Mouse (Mus musculus) stomach, embryonic 14.5 days (tissue): ENCODE measurements at regions not wholly inside any gene's neighbourhood (a gene's known extent, or its start where the extent isn't known, plus 50 kb on each side); places are given as distances from the start of the nearest gene placed in this dataset.

Source experiments
- ATAC-seq: fragments of 200-750 bp; cut with Nextera tagmentation; 2 replicates; pipeline ENCODE4 v1.8.0; 2017; ENCODE audit warnings: low read depth, moderate TSS enrichment; ENCODE audit not compliant: insufficient number of reproducible peaks, insufficient read depth, low FRiP score
- H3K27ac ChIP-seq: fragments of 300-500 bp; sonication (generic); 2 replicates; pipeline ENCODE4 v1.5.1; 2014; ENCODE audit warnings: mild to moderate bottlenecking, low read length, moderate library complexity, mixed read lengths
- H3K27me3 ChIP-seq: fragments of 300-500 bp; sonication (generic); 2 replicates; pipeline ENCODE4 v1.6.1; 2014; ENCODE audit warnings: low read length, control low read depth, mixed read lengths; ENCODE audit not compliant: control insufficient read depth, insufficient read depth
- H3K36me3 ChIP-seq: fragments of 300-500 bp; sonication (generic); 2 replicates; pipeline ENCODE4 v1.6.1; 2014; ENCODE audit warnings: mild to moderate bottlenecking, control low read depth, low read length, moderate library complexity, mixed read lengths; ENCODE audit not compliant: control insufficient read depth, insufficient read depth
- H3K4me1 ChIP-seq: fragments of 300-500 bp; sonication (generic); 2 replicates; pipeline ENCODE4 v1.6.1; 2014; ENCODE audit warnings: low read length, control low read depth, mixed read lengths; ENCODE audit not compliant: control insufficient read depth, insufficient read depth
- H3K4me2 ChIP-seq: fragments of 300-500 bp; sonication (generic); replicated peaks from 2 replicates; pipeline ENCODE4 v1.6.1; 2014; ENCODE audit warnings: low read depth, low read length, control low read depth
- H3K4me3 ChIP-seq: fragments of 300-500 bp; sonication (generic); 2 replicates; pipeline ENCODE4 v1.5.1; 2014; ENCODE audit warnings: low read depth, low read length, control low read depth
- H3K9ac ChIP-seq: fragments of 300-500 bp; sonication (generic); replicated peaks from 2 replicates; pipeline ENCODE4 v1.6.1; 2014; ENCODE audit warnings: low read depth, mild to moderate bottlenecking, control low read depth, low read length, moderate library complexity, mixed read lengths
- H3K9me3 ChIP-seq: fragments of 300-500 bp; sonication (generic); 2 replicates; pipeline ENCODE4 v1.6.1; 2016; ENCODE audit warnings: low read depth, low read length, control low read depth; ENCODE audit not compliant: control insufficient read depth
- WGBS: fragments of 180-500 bp; shearing (Covaris S2); extraction: QIAGEN DNeasy Blood & Tissue Kit; methylation state at CpG from one replicate; pipeline ENCODE4 v1.1.7; 2014; 5-methylcytosine and 5-hydroxymethylcytosine counted together

DNA sequence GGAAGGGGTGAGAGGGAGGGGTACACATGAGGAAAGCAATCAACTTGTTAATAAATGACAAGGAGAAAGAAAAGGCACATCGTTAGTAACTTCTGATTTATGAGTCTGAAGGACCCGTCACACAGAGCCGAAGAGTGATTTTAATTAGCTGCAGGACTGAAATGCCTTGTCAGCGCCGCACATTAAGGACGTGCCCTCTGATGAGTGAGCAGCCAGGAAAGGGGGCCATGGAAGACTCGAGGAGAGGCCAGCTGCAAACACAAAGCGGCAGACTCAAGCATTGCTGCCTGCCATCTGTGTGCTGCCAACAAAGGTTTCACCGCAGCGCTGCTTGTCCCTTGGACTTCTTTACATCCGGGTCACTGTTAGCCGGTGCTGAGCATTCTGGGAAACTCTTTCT is 184.8 kb upstream of the Fn1 start:
- 0 out of 2 replicates have a peak, but pooled peaks cover 7% of the 10 kb centered on the region for H3K4me1 ChIP-seq
- H3K27me3 ChIP-seq, result no peaks in the 10 kb centered on the region
- ATAC-seq, result peak; percentile 75; the same call in 1 of the 2 replicates
- H3K36me3 ChIP-seq, result no peaks in the 10 kb centered on the region
- no peak overlapping the region for H3K27ac ChIP-seq
- WGBS, result 23% methylated on average over 12 of the region's 12 CpGs
- H3K4me2 ChIP-seq, result peak overlapping the region; percentile 20
- no peak overlapping the region for H3K9ac ChIP-seq
- H3K4me3 ChIP-seq, result no peak overlapping the region
- H3K9me3 ChIP-seq, result no peaks in the 10 kb centered on the region

DNA sequence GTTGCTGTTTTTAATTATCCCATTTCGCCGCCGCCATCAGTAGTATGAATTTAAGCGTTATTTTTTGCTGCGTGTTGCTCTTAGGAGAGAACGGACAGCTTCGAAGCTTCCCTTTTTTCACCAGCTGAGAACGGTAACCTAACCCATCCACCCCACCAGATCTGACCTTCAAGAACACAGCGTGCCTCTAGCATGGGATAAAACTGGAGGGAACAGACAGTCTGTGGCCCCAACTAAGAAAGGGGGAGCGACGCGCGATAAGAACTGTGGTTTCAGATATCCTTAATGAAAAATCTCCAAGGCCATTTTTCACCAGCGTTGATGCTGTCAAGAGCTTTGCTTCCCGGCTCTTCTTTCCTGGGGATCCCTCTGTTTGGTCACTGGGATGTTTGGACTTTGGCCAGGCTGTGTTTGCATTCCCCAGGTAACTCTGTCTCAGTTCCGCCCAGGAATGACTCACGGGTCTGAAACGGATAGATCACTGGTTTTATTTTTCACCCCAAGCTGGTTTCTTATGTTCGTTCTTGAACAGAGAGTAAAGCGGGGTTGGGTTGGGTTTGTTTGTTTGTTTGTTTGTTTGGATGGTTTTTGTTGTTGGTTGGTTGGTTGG is 184.1 kb upstream of the Fn1 start:
- 42% methylated on average over 20 of the region's 20 CpGs for WGBS
- no peaks in the 10 kb centered on the region for H3K36me3 ChIP-seq
- 0 out of 2 replicates have a peak, but pooled peaks have one; percentile 49 for ATAC-seq
- H3K27ac ChIP-seq, result no peak overlapping the region; the same call in 1 of the 2 replicates
- H3K4me1 ChIP-seq, result 0 out of 2 replicates have a peak, but pooled peaks cover 7% of the 10 kb centered on the region
- no peak overlapping the region for H3K4me3 ChIP-seq
- no peak overlapping the region for H3K9ac ChIP-seq
- H3K9me3 ChIP-seq, result no peaks in the 10 kb centered on the region
- no peaks in the 10 kb centered on the region for H3K27me3 ChIP-seq
- H3K4me2 ChIP-seq, result peak overlapping the region; percentile 20

GRCm38 (mm10) chr1:71830379-71830778 is 177.4 kb upstream of the Fn1 start:
- 88% methylated on average over 6 of the region's 6 CpGs for WGBS
- H3K9ac ChIP-seq, result no peak overlapping the region
- no peak for ATAC-seq

GRCm38 (mm10) chr1:71824410-71824809 is 171.4 kb upstream of the Fn1 start:
- no peaks in the 10 kb centered on the region for H3K9me3 ChIP-seq
- no peaks in the 10 kb centered on the region for H3K36me3 ChIP-seq
- WGBS, result 83% methylated on average over 5 of the region's 5 CpGs
- H3K4me2 ChIP-seq, result no peak overlapping the region
- no peak overlapping the region for H3K4me3 ChIP-seq
- no peaks in the 10 kb centered on the region for H3K27me3 ChIP-seq
- no peak overlapping the region for H3K27ac ChIP-seq
- H3K4me1 ChIP-seq, result no peaks in the 10 kb centered on the region
- no peak overlapping the region for H3K9ac ChIP-seq
- no peak for ATAC-seq

More at GRCm38 (mm10) chr1:71830379-71830778, 177.4 kb upstream of the Fn1 start:
- Histone ChIP-seq H3K4me2 (no peak overlapping the region), H3K36me3 (no peaks in the 10 kb centered on the region), H3K4me3 (no peak overlapping the region), H3K27ac (no peak overlapping the region), H3K4me1 (no peaks in the 10 kb centered on the region), H3K27me3 (no peaks in the 10 kb centered on the region), H3K9me3 (no peaks in the 10 kb centered on the region)

DNA sequence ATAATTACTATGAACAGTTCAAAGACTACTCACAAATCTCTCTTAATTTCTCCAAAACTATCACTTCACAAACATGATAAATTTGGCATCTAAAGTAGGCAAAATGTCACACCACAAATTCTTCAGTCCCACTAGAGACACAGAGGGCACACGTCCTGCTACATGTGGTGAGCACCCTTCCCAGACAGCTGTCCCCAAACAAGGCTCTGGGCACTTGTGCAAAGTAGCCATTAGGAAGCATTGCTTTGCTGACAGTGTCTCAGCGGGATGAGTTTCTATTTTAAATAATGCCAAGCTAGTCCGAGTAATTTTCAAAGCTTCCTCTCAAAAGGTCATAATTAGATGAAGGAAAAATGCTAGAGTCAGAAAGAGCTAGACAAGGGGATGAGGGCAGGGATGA is 169.1 kb upstream of the Fn1 start:
- Histone ChIP-seq H3K9me3 (no peaks in the 10 kb centered on the region), H3K9ac (no peak overlapping the region), H3K36me3 (no peaks in the 10 kb centered on the region), H3K4me1 (no peaks in the 10 kb centered on the region), H3K4me3 (no peak overlapping the region), H3K4me2 (no peak overlapping the region), H3K27ac (no peak overlapping the region), H3K27me3 (no peaks in the 10 kb centered on the region)
- 66% methylated on average over 3 of the region's 3 CpGs for WGBS
- ATAC-seq, result no peak

- Histone ChIP-seq H3K9ac (no peak overlapping the region), H3K27ac (no peak overlapping the region), H3K4me2 (no peak overlapping the region), H3K27me3 (no peaks in the 10 kb centered on the region), H3K4me1 (no peaks in the 10 kb centered on the region), H3K36me3 (no peaks in the 10 kb centered on the region), H3K4me3 (no peak overlapping the region), H3K9me3 (no peaks in the 10 kb centered on the region)
- 62% methylated on average over 7 of the region's 7 CpGs for WGBS
- ATAC-seq, result 0 out of 2 replicates have a peak, but pooled peaks have one; percentile 14
These were observed 168.1 kb upstream of the Fn1 start for GRCm38 (mm10) chr1:71821099-71821498.

- H3K4me2 ChIP-seq, result no peak overlapping the region
- H3K9me3 ChIP-seq, result no peaks in the 10 kb centered on the region
- no peaks in the 10 kb centered on the region for H3K36me3 ChIP-seq
- no peaks in the 10 kb centered on the region for H3K4me1 ChIP-seq
- no peak overlapping the region for H3K9ac ChIP-seq
- no peak overlapping the region for H3K27ac ChIP-seq
- no peak for ATAC-seq
- 86% methylated on average over 9 of the region's 9 CpGs for whole genome bisulfite sequencing
- H3K4me3 ChIP-seq, result no peak overlapping the region
- no peaks in the 10 kb centered on the region for H3K27me3 ChIP-seq
These were observed 163.3 kb upstream of the Fn1 start for GRCm38 (mm10) chr1:71816306-71816705.

DNA sequence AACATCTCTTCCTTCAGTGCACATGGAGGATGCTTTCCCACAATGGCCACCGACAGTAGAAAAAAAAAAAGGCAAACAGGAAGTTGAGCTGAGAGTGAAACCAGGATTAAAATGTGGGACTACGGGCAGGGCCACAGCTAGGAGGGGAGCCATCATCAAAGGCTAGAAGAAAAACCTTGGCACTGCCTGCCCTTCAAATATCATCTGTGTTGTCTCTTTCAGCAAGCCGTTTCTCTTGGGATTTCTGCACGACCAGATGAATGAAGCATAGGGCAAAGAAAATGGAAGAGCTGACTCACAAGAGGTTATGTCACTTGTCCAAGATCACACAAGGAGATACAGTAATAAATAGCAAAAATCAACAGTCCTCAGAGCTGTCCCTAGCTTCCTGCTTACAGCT is 161.1 kb upstream of the Fn1 start:
- Histone ChIP-seq H3K9me3 (no peaks in the 10 kb centered on the region), H3K36me3 (no peaks in the 10 kb centered on the region), H3K27ac (no peak overlapping the region), H3K27me3 (no peaks in the 10 kb centered on the region), H3K4me2 (no peak overlapping the region), H3K4me3 (no peak overlapping the region), H3K4me1 (no peaks in the 10 kb centered on the region), H3K9ac (no peak overlapping the region)
- ATAC-seq, result no peak
- WGBS, result 86% methylated on average over 4 of the region's 4 CpGs

- Histone ChIP-seq H3K9ac (no peak overlapping the region), H3K36me3 (no peaks in the 10 kb centered on the region), H3K27ac (no peak overlapping the region), H3K27me3 (no peaks in the 10 kb centered on the region), H3K4me3 (no peak overlapping the region), H3K4me2 (no peak overlapping the region), H3K9me3 (no peaks in the 10 kb centered on the region), H3K4me1 (0 out of 2 replicates have a peak, but pooled peaks cover 3% of the 10 kb centered on the region)
- 91% methylated on average over 11 of the region's 11 CpGs for WGBS
- no peak for ATAC-seq
These were observed 159.2 kb upstream of the Fn1 start for GRCm38 (mm10) chr1:71812171-71812695.
